Mouse (Mus musculus) spleen, adult 12 weeks (tissue): ENCODE results near the gene Unc119.
A peak's percentile ranks its signal among the peaks of the same experiment; 100 is the strongest.

ENCODE experiments used
- DNase-seq: peaks from one replicate; pipeline ENCODE4 v3.0.0; 2022; ENCODE audit warnings: low spot score

The Unc119 gene

GRCm38 (mm10) chr11:78343381-78344327, at the start of gene Unc119:
Gene Unc119 (plus strand): TSS chr11:78343482.
- DNase-seq, result peak; percentile 74

DNA sequence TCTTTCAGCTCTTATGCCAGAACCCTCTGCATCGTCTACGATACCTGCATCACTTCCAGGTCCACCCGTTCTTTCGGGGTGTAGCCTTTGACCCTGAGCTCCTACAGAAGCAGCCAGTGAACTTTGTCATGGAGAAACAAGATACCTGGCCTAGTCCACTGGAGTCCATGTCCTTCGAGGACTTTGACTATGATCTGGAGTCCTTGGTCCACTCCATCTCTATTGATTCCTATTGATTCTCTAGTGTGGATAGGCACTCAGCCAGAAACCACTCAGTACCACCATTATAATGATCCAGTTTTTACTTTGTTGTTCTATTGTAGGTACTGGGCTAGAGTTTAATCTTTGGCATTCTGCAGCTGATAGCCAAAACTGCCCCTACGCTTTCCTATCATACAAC, 48.7 kb upstream of the Unc119 start:
- no peak for DNase-seq

- DNase-seq, result no peak
These were observed 42.4 kb upstream of the Unc119 start for GRCm38 (mm10) chr11:78300917-78301316.

GRCm38 (mm10) chr11:78301357-78302084, 41.8 kb upstream of the Unc119 start, which contains the start of gene Spag5:
Gene Spag5 (plus strand): TSS chr11:78301529.
- DNase-seq, result peak; percentile 85

DNA sequence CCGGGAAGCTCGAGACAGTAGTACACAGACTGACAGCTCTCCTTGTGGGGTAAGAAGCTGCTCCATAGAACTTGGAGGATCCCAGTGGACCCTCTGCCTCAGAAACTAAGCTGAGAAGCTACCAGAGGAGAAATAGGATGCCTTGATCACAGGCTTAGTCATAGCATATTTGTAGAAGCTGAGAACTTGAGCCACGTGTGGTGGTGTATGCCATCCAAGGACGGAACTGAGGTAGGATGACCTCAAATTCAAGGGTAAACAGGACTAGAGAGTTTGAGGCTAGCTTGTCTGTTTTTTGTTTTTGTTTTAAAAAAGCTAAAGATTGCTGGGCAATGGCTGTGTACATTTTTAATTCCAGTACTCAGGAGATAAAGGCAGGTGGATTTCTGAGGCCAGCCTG, 38.0 kb upstream of the Unc119 start:
- no peak for DNase-seq

DNA sequence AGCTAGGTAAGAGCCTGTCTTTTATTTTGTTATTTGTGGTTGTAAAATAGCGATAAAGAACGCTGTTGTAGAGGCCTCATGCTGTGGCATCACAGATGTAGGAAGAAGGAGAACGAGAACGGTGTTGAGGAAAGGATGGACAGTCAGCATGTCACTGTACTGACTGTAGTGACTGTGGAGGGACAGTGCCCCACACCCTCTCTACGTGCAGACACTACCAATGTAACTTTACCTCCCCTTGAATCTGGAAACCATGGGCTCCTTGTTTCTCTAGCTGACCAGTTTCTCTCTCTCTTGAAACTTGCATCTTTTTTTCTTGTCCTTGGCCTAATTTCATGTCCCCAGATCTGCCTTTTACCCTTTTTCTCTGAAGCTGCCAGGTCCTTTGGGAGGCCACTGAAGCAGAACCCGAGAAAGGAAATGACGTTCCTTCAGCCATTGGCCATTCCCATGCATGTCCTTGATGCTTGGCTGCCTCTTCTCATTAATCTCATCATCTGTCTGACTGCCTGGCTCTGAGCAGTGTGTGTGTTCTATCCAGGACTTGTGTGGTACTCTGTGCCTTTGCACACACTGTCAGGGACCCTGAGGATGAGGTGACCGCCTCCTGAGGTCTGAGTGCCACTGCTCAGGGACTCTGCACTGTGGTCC, 32.3 kb upstream of the Unc119 start:
- no peak for DNase-seq

DNA sequence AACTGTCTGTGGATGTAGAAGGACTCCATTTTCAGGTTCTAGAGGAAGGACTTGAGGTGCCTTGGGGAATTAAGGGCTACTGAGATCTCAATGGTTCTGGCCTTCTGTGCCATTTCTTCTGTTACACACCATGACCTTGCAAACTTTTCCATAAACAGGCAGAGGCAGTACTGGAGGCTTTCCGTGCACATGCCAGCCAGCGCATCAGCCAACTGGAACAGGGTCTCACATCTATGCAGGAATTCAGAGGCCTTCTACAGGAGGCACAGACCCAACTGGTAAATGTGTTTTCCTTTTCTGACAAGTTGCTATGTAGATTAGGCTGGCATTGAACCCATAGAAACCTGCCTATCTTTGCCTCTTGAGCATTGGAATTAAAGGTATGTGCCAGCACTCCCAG, 29.6 kb upstream of the Unc119 start:
- DNase-seq, result no peak

- no peak for DNase-seq
These were observed 24.9 kb upstream of the Unc119 start for GRCm38 (mm10) chr11:78318411-78318810.

GRCm38 (mm10) chr11:78322076-78322831, 21.0 kb upstream of the Unc119 start:
- no peak for DNase-seq

DNA sequence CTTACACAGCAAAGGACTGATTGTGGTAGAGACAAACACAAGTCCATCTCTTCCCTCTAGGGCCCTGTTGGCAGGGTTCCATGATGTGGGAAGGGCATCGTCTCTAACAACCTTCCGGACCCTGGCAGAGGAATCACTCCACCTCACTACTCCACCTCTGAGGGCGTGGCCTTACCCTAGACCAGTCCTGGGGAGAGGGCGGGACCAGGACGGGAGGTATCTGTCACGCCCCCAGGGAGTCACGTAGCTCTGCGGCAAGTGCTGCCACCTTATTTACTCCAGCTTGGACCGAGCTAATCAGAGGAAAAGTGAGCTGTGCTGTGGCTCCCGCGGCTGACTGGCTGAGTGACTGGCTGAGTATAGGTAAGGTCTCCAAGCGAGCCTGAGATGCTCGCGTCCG, 20.4 kb upstream of the Unc119 start, which contains the start of gene Aldoc:
Gene Aldoc, plus strand, starts transcription at position 109 of the 400 bp plus-strand sequence.
- peak; percentile 69 for DNase-seq

GRCm38 (mm10) chr11:78324000-78324785, 19.1 kb upstream of the Unc119 start:
- no peak for DNase-seq

- DNase-seq, result no peak
These were observed 18.3 kb upstream of the Unc119 start for GRCm38 (mm10) chr11:78324965-78325364.

- no peak for DNase-seq
These were observed 16.1 kb upstream of the Unc119 start for GRCm38 (mm10) chr11:78327215-78327614.

DNA sequence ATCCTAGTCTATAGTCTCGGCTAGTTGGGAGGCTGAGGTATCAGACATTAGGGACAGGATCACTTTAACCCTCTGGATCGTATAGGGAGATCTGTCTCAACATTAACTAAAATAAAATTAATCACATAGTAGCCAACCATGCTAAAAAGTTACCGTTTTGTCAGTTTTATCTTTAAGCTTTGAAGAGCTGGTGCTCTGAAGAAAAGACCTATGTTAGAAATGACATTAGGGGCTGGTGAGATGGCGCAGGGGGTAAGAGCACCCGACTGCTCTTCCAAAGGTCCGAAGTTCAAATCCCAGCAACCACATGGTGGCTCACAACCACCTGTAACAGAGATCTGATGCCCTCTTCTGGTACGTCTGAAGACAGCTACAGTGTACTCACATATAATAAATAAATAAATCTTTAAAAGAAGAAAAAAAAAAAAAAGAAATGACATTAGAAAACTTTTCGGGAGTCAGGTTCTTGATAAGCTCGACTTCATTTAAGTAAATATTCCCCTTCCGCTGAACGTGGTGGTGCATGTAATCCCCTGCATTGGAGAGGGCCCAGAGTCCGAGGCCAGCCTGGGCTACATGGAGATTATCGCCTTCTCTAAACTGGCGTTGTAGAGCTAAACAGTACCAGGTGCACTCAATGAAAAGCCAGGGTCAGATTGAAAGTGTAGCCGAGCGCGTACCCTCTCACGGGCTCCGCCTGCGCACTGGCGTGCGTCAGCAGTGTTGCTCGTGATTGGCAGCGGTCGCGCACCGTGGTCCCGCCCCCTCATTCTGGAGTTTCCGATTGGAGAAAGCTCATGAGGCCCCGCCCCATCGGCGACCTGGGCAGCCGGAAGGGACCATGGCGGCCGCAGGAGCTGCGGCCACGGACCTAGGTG, 15.4 kb upstream of the Unc119 start, which contains the start of gene Pigs:
Gene Pigs, plus strand, starts transcription at position 782 of the 878 bp plus-strand sequence.
- DNase-seq, result peak; percentile 95

GRCm38 (mm10) chr11:78328512-78329056, 14.7 kb upstream of the Unc119 start:
- DNase-seq, result no peak

DNA sequence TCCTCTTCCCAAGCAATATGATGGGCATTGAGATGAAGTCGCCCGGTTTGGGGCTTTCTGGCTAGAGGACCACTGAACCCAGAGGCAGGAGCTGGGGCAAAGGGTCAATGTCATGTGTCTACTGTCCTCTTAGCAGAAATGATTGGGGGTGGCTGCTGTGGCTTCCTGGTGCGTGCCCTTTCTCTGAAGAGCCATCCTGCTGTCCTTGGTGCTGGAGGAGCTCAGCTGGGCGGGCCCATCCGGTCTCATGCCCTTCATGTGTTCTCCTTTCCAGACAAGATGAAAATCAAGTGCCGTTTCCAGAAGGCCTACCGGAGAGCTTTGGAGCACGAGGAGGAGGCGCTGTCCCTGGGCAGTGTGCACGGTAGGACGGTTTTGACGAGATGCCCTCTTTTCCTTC, 10.6 kb upstream of the Unc119 start:
- DNase-seq, result no peak

- no peak for DNase-seq
These were observed 9.3 kb upstream of the Unc119 start for GRCm38 (mm10) chr11:78333992-78334391.

DNA sequence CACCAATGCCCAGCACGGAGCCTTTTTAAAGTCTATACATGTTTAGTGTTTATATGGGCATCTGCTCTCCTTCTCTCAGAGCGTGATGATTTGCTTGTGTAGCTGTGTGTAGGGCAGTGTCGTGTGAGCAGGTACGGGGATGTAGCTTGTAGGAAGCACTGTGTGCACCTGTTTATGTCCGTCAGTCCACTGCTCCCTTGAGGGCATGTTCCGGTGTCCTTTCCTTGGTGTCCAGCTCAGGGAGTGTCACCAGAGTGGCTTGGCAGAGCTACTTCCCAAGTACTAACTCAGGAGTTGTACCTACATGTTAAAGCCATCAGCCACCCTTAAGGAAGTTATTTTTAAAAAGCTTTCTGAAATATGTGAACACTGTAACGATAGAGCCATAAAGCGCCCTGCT, 6.2 kb upstream of the Unc119 start:
- no peak for DNase-seq

GRCm38 (mm10) chr11:78341702-78342101, 1.6 kb upstream of the Unc119 start:
- DNase-seq, result no peak
